Mouse (Mus musculus) liver, adult 2 months (tissue): ENCODE measurements around the gene Enpp4.

Experiments
- CTCF ChIP-seq: fragments of 200-500 bp; IDR thresholded peaks from 2 replicates; pipeline ENCODE4 v1.5.1; 2011; ENCODE audit warnings: low read depth, low read length, control low read depth
- POLR2A ChIP-seq: fragments of 200-500 bp; IDR thresholded peaks from 2 replicates; pipeline ENCODE4 v1.6.1; 2011; ENCODE audit warnings: low read length, control low read depth; ENCODE audit not compliant: insufficient read depth; ENCODE audit errors: extremely low read depth

- TF ChIP-seq POLR2A, result no peak
- no peak for TF ChIP-seq CTCF
Observed at GRCm38 (mm10) chr17:44061289-44061890, 44.2 kb downstream of the Enpp4 start.
